Mouse (Mus musculus): ENCODE results near the gene Ube2a. TPM values are rescaled to one million over a fixed set of nuclear protein-coding genes. Genes with fewer than 3 reads are reported as not detected.
A peak's percentile ranks its signal among the peaks of the same experiment; 100 is the strongest.

Gene Ube2a
- polyA plus RNA-seq, 1 experiment from 2014 or later: 131 TPM

DNA sequence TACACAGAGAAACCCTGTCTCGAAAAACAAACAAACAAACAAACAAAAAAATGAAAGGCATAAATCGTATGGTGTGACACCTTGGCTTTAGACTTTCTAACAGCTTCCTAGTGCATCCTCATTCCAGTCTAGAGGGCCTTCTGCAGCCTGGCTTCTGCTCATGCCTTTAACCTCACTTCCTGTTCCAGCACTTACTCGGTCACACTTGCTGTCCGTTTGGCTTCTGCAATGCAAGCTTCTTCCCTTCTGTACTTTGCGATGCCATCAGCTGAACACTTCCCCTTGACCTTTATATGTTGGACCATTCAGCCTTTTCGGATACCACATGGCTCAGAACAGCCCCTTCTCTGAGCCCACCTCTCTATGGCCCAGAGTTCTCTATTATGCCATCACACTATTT, 32.0 kb upstream of the Ube2a start:
- WGBS: 72% methylated on average over 6 of the region's 6 CpGs
- H3K36me3 ChIP-seq (ENCODE audit: control insufficient read depth, insufficient read depth, low read length): no peaks in the 10 kb centered on the region
- no peak overlapping the region for H3K4me3 ChIP-seq (ENCODE audit: low read length)
- no peaks in the 10 kb centered on the region for H3K9me3 ChIP-seq (ENCODE audit: control insufficient read depth, low read length)
- H3K27ac ChIP-seq (ENCODE audit: low read length): no peak overlapping the region
- no peaks in the 10 kb centered on the region for H3K27me3 ChIP-seq (ENCODE audit: control insufficient read depth, insufficient read depth, low read depth, low read length)
- H3K9ac ChIP-seq (ENCODE audit: low read length): no peak overlapping the region
- no peaks in the 10 kb centered on the region for H3K4me1 ChIP-seq (replicated peaks; ENCODE audit: control insufficient read depth, insufficient read depth, low read length)
- no peak for ATAC-seq (ENCODE audit: low read depth)
- no peak overlapping the region for H3K4me2 ChIP-seq (ENCODE audit: low read depth, low read length)

DNA sequence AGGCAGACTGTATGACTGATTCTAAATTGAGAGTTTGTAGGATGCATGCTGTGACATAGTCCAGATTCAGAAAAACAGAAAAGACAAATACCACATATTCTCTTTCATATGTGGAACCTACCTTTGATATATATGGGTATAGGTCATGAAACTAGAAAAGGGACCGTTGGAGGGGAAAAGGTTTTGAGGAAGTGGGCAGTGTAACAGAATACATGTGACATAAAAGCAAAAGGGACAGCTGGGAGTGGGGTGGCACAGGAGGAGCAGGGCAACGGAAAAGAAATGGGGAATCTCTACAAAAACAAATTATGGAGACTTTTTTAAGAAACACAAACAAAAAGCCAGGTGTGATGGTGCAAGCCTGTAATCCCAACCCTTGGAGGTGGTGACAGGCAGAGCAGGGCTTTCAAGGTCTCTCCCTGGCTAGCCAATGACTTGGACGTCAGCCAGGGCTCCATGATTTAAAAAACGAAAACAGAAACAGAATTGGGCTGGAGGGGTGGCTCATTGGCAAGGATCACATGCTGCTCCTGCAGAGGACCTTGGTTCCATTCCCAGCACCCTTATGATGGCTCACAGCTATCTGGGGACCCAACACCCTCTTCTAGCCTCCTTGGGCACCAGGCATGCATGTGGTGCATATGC, 30.2 kb upstream of the Ube2a start:
- Histone ChIP-seq H3K4me1 (replicated peaks; ENCODE audit: control insufficient read depth, insufficient read depth, low read length) (no peaks in the 10 kb centered on the region), H3K36me3 (ENCODE audit: control insufficient read depth, insufficient read depth, low read length) (no peaks in the 10 kb centered on the region), H3K9ac (ENCODE audit: low read length) (no peak overlapping the region), H3K27me3 (ENCODE audit: control insufficient read depth, insufficient read depth, low read depth, low read length) (no peaks in the 10 kb centered on the region), H3K4me2 (ENCODE audit: low read depth, low read length) (no peak overlapping the region), H3K27ac (ENCODE audit: low read length) (no peak overlapping the region), H3K4me3 (ENCODE audit: low read length) (no peak overlapping the region), H3K9me3 (ENCODE audit: control insufficient read depth, low read length) (no peaks in the 10 kb centered on the region)
- no peak for ATAC-seq (ENCODE audit: low read depth)
- 52% methylated on average over 4 of the region's 4 CpGs for WGBS

DNA sequence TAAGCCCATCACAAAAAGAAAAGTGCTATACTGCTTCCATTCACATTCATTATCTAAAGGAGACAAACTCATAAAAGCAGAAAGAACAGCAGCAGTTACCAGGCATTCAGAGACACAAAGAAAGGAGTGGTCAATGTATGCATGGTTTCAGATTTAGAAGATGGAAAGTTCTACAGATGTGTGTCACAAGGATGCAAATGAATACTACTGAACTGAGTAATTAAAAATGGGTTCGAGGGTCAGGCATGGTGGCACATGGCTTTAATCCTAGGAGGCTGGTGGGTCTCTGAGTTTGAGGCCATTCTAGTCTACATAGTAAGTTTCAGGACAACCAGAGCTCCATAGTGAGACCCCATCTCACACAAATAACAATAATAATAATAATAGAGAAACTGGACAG, 26.5 kb upstream of the Ube2a start:
- no peaks in the 10 kb centered on the region for H3K9me3 ChIP-seq (ENCODE audit: control insufficient read depth, low read length)
- no peaks in the 10 kb centered on the region for H3K27me3 ChIP-seq (ENCODE audit: control insufficient read depth, insufficient read depth, low read depth, low read length)
- no peak for ATAC-seq (ENCODE audit: low read depth)
- H3K36me3 ChIP-seq (ENCODE audit: control insufficient read depth, insufficient read depth, low read length): no peaks in the 10 kb centered on the region
- H3K4me1 ChIP-seq (replicated peaks; ENCODE audit: control insufficient read depth, insufficient read depth, low read length): no peaks in the 10 kb centered on the region
- no peak overlapping the region for H3K27ac ChIP-seq (ENCODE audit: low read length)
- WGBS: 95% methylated on average over 1 of the region's 1 CpGs
- H3K4me2 ChIP-seq (ENCODE audit: low read depth, low read length): no peak overlapping the region
- H3K4me3 ChIP-seq (ENCODE audit: low read length): no peak overlapping the region
- H3K9ac ChIP-seq (ENCODE audit: low read length): no peak overlapping the region

DNA sequence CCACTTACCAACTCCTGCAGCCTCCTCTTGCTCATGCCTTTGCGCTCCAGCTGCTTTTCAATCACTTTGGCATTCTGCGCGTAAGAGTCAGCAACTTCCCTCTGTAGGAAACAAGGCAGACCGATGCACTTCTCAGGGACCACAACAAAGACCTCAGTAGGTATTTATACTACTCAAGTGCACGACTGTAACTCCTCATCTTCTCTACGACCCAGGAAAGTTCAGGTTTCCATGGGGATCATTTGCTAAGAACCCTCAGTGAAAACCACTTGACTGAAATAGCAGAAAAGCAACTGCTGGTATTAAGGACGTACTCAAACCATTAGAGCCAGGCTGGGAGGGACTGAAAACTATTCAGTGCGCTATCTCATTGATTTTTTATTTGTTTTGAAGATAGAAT, 21.1 kb upstream of the Ube2a start:
- 70% methylated on average over 8 of the region's 8 CpGs for WGBS
- H3K9ac ChIP-seq (ENCODE audit: low read length): no peak overlapping the region
- ATAC-seq (ENCODE audit: low read depth): peak; percentile 74
- no peaks in the 10 kb centered on the region for H3K9me3 ChIP-seq (ENCODE audit: control insufficient read depth, low read length)
- H3K4me2 ChIP-seq (ENCODE audit: low read depth, low read length): no peak overlapping the region
- no peak overlapping the region for H3K4me3 ChIP-seq (ENCODE audit: low read length)
- H3K27ac ChIP-seq (ENCODE audit: low read length): peak overlapping the region; percentile 5; the same call in 1 of the 2 replicates
- no peaks in the 10 kb centered on the region for H3K4me1 ChIP-seq (replicated peaks; ENCODE audit: control insufficient read depth, insufficient read depth, low read length)
- no peaks in the 10 kb centered on the region for H3K36me3 ChIP-seq (ENCODE audit: control insufficient read depth, insufficient read depth, low read length)
- H3K27me3 ChIP-seq (ENCODE audit: control insufficient read depth, insufficient read depth, low read depth, low read length): no peaks in the 10 kb centered on the region

- H3K4me3 ChIP-seq (ENCODE audit: low read length): peak overlapping the region; percentile 54
- H3K4me2 ChIP-seq (ENCODE audit: low read depth, low read length): peak overlapping the region; percentile 53
- peak; percentile 91 for ATAC-seq (ENCODE audit: low read depth)
- 0 out of 2 replicates have a peak, but pooled peaks cover 2% of the 10 kb centered on the region for H3K36me3 ChIP-seq (ENCODE audit: control insufficient read depth, insufficient read depth, low read length)
- 12% methylated on average over 37 of the region's 44 CpGs for WGBS
- H3K27me3 ChIP-seq (ENCODE audit: control insufficient read depth, insufficient read depth, low read depth, low read length): no peaks in the 10 kb centered on the region
- H3K4me1 ChIP-seq (replicated peaks; ENCODE audit: control insufficient read depth, insufficient read depth, low read length): peaks cover 5% of the 10 kb centered on the region
- H3K9ac ChIP-seq (ENCODE audit: low read length): peak overlapping the region; percentile 59
- H3K27ac ChIP-seq (ENCODE audit: low read length): peak overlapping the region; percentile 44; the same call in 1 of the 2 replicates
- H3K9me3 ChIP-seq (ENCODE audit: control insufficient read depth, low read length): no peaks in the 10 kb centered on the region
These were observed 9.7 kb upstream of the Ube2a start for GRCm38 (mm10) chrX:36863766-36864608.

- Histone ChIP-seq H3K9ac (ENCODE audit: low read length) (no peak overlapping the region), H3K4me1 (replicated peaks; ENCODE audit: control insufficient read depth, insufficient read depth, low read length) (peaks cover 5% of the 10 kb centered on the region), H3K27me3 (ENCODE audit: control insufficient read depth, insufficient read depth, low read depth, low read length) (no peaks in the 10 kb centered on the region), H3K36me3 (ENCODE audit: control insufficient read depth, insufficient read depth, low read length) (0 out of 2 replicates have a peak, but pooled peaks cover 2% of the 10 kb centered on the region), H3K4me3 (ENCODE audit: low read length) (peak overlapping the region; percentile 54), H3K27ac (ENCODE audit: low read length) (no peak overlapping the region), H3K4me2 (ENCODE audit: low read depth, low read length) (peak overlapping the region; percentile 41), H3K9me3 (ENCODE audit: control insufficient read depth, low read length) (no peaks in the 10 kb centered on the region)
- 45% methylated on average over 8 of the region's 8 CpGs for WGBS
- ATAC-seq (ENCODE audit: low read depth): no peak
These were observed 8.9 kb upstream of the Ube2a start for GRCm38 (mm10) chrX:36864609-36865328.

DNA sequence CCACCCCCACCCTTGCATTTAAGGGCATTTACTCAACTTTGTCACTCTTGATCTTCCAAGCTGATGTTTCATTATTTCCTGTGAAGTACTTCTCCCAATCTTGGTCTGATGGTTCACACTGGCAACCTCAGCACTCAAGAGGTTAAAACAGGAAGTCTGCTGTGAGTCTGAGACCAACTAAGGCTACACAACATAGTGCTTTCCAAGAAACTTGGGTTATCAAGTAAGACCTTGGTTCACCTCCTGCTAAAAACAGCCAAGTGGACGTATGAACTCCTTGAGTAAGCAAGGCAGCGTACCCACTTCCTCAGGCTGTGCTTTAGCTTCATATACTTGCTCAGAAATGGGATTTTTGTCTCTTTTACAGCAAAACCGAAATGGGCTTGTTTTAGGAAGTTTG, 3.3 kb upstream of the Ube2a start:
- H3K36me3 ChIP-seq (ENCODE audit: control insufficient read depth, insufficient read depth, low read length): no peaks in the 10 kb centered on the region
- no peaks in the 10 kb centered on the region for H3K9me3 ChIP-seq (ENCODE audit: control insufficient read depth, low read length)
- H3K27me3 ChIP-seq (ENCODE audit: control insufficient read depth, insufficient read depth, low read depth, low read length): no peaks in the 10 kb centered on the region
- H3K4me1 ChIP-seq (replicated peaks; ENCODE audit: control insufficient read depth, insufficient read depth, low read length): no peaks in the 10 kb centered on the region
- WGBS: 72% methylated on average over 3 of the region's 3 CpGs
- H3K4me2 ChIP-seq (ENCODE audit: low read depth, low read length): no peak overlapping the region
- no peak overlapping the region for H3K4me3 ChIP-seq (ENCODE audit: low read length)
- no peak for ATAC-seq (ENCODE audit: low read depth)
- no peak overlapping the region for H3K9ac ChIP-seq (ENCODE audit: low read length)
- H3K27ac ChIP-seq (ENCODE audit: low read length): no peak overlapping the region

GRCm38 (mm10) chrX:36874178-36874696, 537 bp downstream of the Ube2a start:
- Histone ChIP-seq H3K9me3 (ENCODE audit: control insufficient read depth, low read length) (no peaks in the 10 kb centered on the region), H3K9ac (ENCODE audit: low read length) (peak overlapping the region; percentile 83), H3K4me1 (replicated peaks; ENCODE audit: control insufficient read depth, insufficient read depth, low read length) (no peaks in the 10 kb centered on the region), H3K27me3 (ENCODE audit: control insufficient read depth, insufficient read depth, low read depth, low read length) (no peaks in the 10 kb centered on the region), H3K4me3 (ENCODE audit: low read length) (peak overlapping the region; percentile 74), H3K4me2 (ENCODE audit: low read depth, low read length) (peak overlapping the region; percentile 57), H3K27ac (ENCODE audit: low read length) (peak overlapping the region; percentile 68), H3K36me3 (ENCODE audit: control insufficient read depth, insufficient read depth, low read length) (no peaks in the 10 kb centered on the region)
- peak; percentile 97 for ATAC-seq (ENCODE audit: low read depth)
- 11% methylated on average over 43 of the region's 57 CpGs for WGBS

GRCm38 (mm10) chrX:36874704-36875128, 1.0 kb downstream of the Ube2a start:
- Histone ChIP-seq H3K9ac (ENCODE audit: low read length) (peak overlapping the region; percentile 83), H3K27ac (ENCODE audit: low read length) (peak overlapping the region; percentile 68; the same call in 1 of the 2 replicates), H3K36me3 (ENCODE audit: control insufficient read depth, insufficient read depth, low read length) (no peaks in the 10 kb centered on the region), H3K9me3 (ENCODE audit: control insufficient read depth, low read length) (no peaks in the 10 kb centered on the region), H3K4me1 (replicated peaks; ENCODE audit: control insufficient read depth, insufficient read depth, low read length) (no peaks in the 10 kb centered on the region), H3K4me3 (ENCODE audit: low read length) (peak overlapping the region; percentile 74), H3K4me2 (ENCODE audit: low read depth, low read length) (peak overlapping the region; percentile 57), H3K27me3 (ENCODE audit: control insufficient read depth, insufficient read depth, low read depth, low read length) (no peaks in the 10 kb centered on the region)
- ATAC-seq (ENCODE audit: low read depth): peak; percentile 62
- WGBS: 9% methylated on average over 32 of the region's 36 CpGs

All from lung, embryonic 16.5 days (tissue).